Mouse (Mus musculus): ENCODE results near the gene Crip1.

DNA sequence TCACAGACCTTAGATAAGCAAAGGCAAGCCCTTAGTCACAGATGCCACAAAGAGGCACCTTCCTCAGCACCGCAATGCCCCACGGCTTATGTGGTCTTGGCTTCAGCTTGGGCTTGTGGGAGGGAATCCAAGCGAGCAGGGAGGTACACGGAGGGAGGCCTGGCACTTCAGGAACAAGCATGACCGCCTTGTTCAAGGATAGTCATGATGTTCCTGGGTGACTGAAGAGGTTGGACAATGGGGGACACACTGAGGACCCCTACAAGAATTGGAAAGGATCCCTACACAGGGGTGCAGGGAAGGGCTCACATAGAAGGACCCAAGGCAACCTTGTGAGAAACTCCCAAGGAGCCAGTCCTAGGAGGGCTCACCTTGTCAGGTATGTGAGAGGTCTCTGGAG is 49.1 kb upstream of the Crip1 start:
- TF ChIP-seq CTCF (IDR thresholded peaks at IDR 0.05) (no peak), EP300 (IDR thresholded peaks at IDR 0.05) (no peak)

Data from lung, postnatal 0 days (tissue).